Mouse (Mus musculus): ENCODE results near the gene Adipor2. TPM values are rescaled to one million over a fixed set of nuclear protein-coding genes. Genes with fewer than 3 reads are reported as not detected.

Gene Adipor2
- polyA plus RNA-seq, 1 experiment from 2014 or later = 18.7 TPM

DNA sequence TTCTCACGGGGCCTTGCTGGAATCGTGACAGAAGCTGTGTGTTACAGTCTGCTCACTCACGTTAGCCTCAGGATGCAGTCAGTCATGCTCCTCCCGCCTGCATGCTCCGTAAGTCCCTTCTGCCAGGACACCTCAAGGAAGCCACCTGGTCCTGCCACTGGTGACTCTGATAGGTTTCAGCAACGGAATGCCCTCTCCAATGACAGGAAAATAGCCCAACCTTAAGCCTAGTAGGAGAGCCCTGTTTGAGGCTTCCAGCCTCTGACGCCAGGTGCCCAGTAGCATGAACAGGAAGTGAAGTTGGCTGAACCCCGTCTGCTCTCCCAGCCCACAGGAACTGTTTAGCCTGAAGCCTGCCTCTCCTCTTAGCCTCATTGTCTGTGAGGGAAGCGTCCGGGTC, 71.2 kb downstream of the Adipor2 start:
- 69% methylated on average over 10 of the region's 10 CpGs for WGBS

DNA sequence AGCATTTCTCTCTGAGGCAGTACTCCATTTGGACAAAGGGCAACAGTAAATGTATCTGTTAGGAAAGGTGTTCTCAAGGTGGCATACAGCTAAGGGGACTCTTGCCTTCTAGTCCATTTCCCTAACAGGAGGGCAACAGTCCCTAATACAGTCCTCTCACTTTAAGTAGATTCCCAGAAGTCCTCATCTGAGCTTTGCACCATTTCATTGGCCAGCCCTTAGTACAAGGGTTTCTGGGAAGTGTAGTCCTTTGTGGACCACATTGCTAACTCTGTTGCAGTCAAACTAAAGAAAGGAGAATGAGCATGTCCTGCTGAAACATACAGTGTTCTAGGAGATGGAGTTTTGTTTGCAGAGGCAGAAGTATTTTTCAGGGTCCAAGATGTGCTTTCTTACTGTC, 76.1 kb downstream of the Adipor2 start:
- H3K4me3 ChIP-seq (ENCODE audit: low read depth, low read length) = no peak overlapping the region
- no peaks in the 10 kb centered on the region for H3K4me1 ChIP-seq (ENCODE audit: control insufficient read depth, insufficient read depth, low read length)
- H3K9me3 ChIP-seq (ENCODE audit: control insufficient read depth, low read length) = no peaks in the 10 kb centered on the region
- H3K27me3 ChIP-seq (ENCODE audit: control insufficient read depth, insufficient read depth, low read length) = no peaks in the 10 kb centered on the region
- no peak overlapping the region for H3K9ac ChIP-seq (ENCODE audit: low read length)
- ATAC-seq (ENCODE audit: insufficient number of reproducible peaks, low FRiP score, low TSS enrichment, low read depth) = no peak
- H3K27ac ChIP-seq (replicated peaks; ENCODE audit: low read depth, low read length) = no peak overlapping the region
- DNase-seq (ENCODE audit: low spot score) = no peak
- H3K4me2 ChIP-seq (ENCODE audit: low read depth, severe bottlenecking) = no peak overlapping the region
- H3K36me3 ChIP-seq (ENCODE audit: control insufficient read depth, insufficient read depth, low read length) = no peaks in the 10 kb centered on the region

More for the DNA sequence above, 71.2 kb downstream of the Adipor2 start:
- H3K4me1 ChIP-seq (ENCODE audit: control insufficient read depth, insufficient read depth, low read length) = no peaks in the 10 kb centered on the region
- no peak overlapping the region for H3K4me3 ChIP-seq (ENCODE audit: low read depth, low read length)
- H3K9ac ChIP-seq (ENCODE audit: low read length) = peak overlapping the region; percentile 7; the same call in 1 of the 2 replicates
- no peaks in the 10 kb centered on the region for H3K9me3 ChIP-seq (ENCODE audit: control insufficient read depth, low read length)
- no peak overlapping the region for H3K4me2 ChIP-seq (ENCODE audit: low read depth, severe bottlenecking)
- H3K36me3 ChIP-seq (ENCODE audit: control insufficient read depth, insufficient read depth, low read length) = no peaks in the 10 kb centered on the region
- no peak for DNase-seq (ENCODE audit: low spot score)
- H3K27me3 ChIP-seq (ENCODE audit: control insufficient read depth, insufficient read depth, low read length) = no peaks in the 10 kb centered on the region
- ATAC-seq (ENCODE audit: insufficient number of reproducible peaks, low FRiP score, low TSS enrichment, low read depth) = no peak
- no peak overlapping the region for H3K27ac ChIP-seq (replicated peaks; ENCODE audit: low read depth, low read length)

DNA sequence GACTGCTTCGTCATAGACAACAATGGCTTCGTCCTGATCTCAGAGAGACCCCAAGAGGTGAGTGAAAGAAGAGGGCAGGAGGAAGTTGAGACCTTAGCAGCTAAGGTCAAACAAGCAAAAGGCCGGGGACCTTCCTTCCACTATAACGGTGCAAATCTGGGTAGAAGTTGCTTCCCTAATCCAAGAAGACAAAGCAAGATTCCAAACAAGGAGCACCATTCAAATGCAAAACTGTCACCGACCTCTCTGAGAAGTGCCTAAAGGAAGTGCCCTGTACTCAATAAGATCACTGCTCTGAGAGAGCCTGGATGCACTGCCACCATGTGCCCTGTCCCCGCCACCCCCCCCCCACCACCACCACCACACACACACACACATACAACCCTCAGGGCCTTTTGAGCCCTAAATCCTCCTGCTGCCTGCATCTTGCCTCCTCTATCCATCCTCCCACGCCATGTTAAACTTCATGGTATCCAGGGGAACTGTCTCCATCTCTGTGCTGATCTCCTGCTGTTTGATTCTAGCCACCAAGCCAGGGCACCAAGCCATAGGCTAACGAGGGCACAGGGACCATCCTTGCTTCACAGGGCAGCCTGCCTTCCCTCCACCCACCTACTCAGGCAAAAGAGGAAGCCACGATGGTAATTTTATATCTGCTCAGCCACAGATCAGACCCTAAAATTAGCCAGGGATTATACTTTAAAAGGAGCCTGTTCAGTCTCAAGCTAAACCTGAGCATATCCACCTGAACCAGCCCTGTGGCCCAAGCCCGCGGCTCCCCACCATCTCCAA, 79.2 kb downstream of the Adipor2 start:
- Histone ChIP-seq H3K27me3 (ENCODE audit: control insufficient read depth, insufficient read depth, low read length) (no peaks in the 10 kb centered on the region), H3K9ac (ENCODE audit: low read length) (no peak overlapping the region), H3K4me1 (ENCODE audit: control insufficient read depth, insufficient read depth, low read length) (no peaks in the 10 kb centered on the region), H3K27ac (replicated peaks; ENCODE audit: low read depth, low read length) (no peak overlapping the region), H3K9me3 (ENCODE audit: control insufficient read depth, low read length) (no peaks in the 10 kb centered on the region), H3K36me3 (ENCODE audit: control insufficient read depth, insufficient read depth, low read length) (no peaks in the 10 kb centered on the region), H3K4me2 (ENCODE audit: low read depth, severe bottlenecking) (no peak overlapping the region), H3K4me3 (ENCODE audit: low read depth, low read length) (no peak overlapping the region)
- DNase-seq (ENCODE audit: low spot score) (no peak), ATAC-seq (ENCODE audit: insufficient number of reproducible peaks, low FRiP score, low TSS enrichment, low read depth) (no peak)
- WGBS = 44% methylated on average over 11 of the region's 11 CpGs

DNA sequence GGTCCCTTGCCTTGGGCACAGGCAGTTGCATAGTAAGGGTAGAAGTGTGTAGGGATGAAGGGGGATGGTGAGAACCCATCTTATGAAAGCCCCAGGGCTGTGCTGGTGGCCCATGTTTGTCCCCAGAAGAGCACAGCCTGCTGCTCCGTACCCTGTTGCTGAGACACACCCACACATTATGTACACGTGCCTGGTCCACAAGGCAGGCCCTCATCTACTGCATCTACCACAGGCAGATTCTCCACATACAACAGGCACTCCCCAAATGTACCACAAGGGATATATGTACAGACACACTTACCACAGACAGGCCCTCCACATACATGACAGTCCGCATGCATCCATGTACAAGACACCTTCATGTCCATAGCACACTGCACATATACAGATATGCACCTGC, 80.2 kb downstream of the Adipor2 start:
- Histone ChIP-seq H3K9me3 (ENCODE audit: control insufficient read depth, low read length) (no peaks in the 10 kb centered on the region), H3K27ac (replicated peaks; ENCODE audit: low read depth, low read length) (no peak overlapping the region), H3K4me2 (ENCODE audit: low read depth, severe bottlenecking) (no peak overlapping the region), H3K36me3 (ENCODE audit: control insufficient read depth, insufficient read depth, low read length) (no peaks in the 10 kb centered on the region), H3K9ac (ENCODE audit: low read length) (no peak overlapping the region), H3K4me3 (ENCODE audit: low read depth, low read length) (no peak overlapping the region), H3K4me1 (ENCODE audit: control insufficient read depth, insufficient read depth, low read length) (no peaks in the 10 kb centered on the region), H3K27me3 (ENCODE audit: control insufficient read depth, insufficient read depth, low read length) (no peaks in the 10 kb centered on the region)
- 73% methylated on average over 3 of the region's 3 CpGs for WGBS
- no peak for ATAC-seq (ENCODE audit: insufficient number of reproducible peaks, low FRiP score, low TSS enrichment, low read depth)
- DNase-seq (ENCODE audit: low spot score) = no peak

GRCm38 (mm10) chr6:119336124-119336523, 81.4 kb downstream of the Adipor2 start:
- 84% methylated on average over 7 of the region's 7 CpGs for WGBS

DNA sequence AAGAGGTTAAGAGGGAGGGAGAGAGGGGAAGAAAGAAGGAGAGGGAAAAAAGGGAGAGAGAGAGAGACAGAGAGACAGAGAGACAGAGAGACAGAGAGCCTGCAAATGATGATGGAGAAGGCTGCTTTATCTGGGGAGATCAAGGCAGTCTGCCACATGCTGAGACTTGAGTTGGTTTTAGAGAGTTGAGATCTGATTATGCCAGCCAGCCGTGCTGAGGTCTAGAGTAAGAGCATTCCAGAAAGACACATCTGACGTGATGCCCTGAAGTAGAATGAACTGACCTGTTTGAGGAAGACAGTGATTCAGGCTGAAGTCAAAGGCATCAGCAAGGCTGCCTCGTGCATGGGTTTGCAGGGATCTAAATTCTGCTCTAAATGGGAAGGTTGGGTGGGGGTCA, 83.7 kb downstream of the Adipor2 start:
- Histone ChIP-seq H3K9me3 (ENCODE audit: control insufficient read depth, low read length) (no peaks in the 10 kb centered on the region), H3K4me2 (ENCODE audit: low read depth, severe bottlenecking) (no peak overlapping the region), H3K27me3 (ENCODE audit: control insufficient read depth, insufficient read depth, low read length) (peaks cover 31% of the 10 kb centered on the region), H3K4me1 (ENCODE audit: control insufficient read depth, insufficient read depth, low read length) (peaks cover 8% of the 10 kb centered on the region; the same call in 1 of the 2 replicates), H3K36me3 (ENCODE audit: control insufficient read depth, insufficient read depth, low read length) (no peaks in the 10 kb centered on the region), H3K4me3 (ENCODE audit: low read depth, low read length) (no peak overlapping the region), H3K27ac (replicated peaks; ENCODE audit: low read depth, low read length) (no peak overlapping the region), H3K9ac (ENCODE audit: low read length) (no peak overlapping the region)
- DNase-seq (ENCODE audit: low spot score) (no peak), ATAC-seq (ENCODE audit: insufficient number of reproducible peaks, low FRiP score, low TSS enrichment, low read depth) (no peak)
- 36% methylated on average over 3 of the region's 3 CpGs for WGBS

More at GRCm38 (mm10) chr6:119336124-119336523, 81.4 kb downstream of the Adipor2 start:
- H3K27me3 ChIP-seq (ENCODE audit: control insufficient read depth, insufficient read depth, low read length) = peaks cover 9% of the 10 kb centered on the region
- H3K27ac ChIP-seq (replicated peaks; ENCODE audit: low read depth, low read length) = no peak overlapping the region
- no peak overlapping the region for H3K4me2 ChIP-seq (ENCODE audit: low read depth, severe bottlenecking)
- no peak overlapping the region for H3K9ac ChIP-seq (ENCODE audit: low read length)
- H3K9me3 ChIP-seq (ENCODE audit: control insufficient read depth, low read length) = no peaks in the 10 kb centered on the region
- ATAC-seq (ENCODE audit: insufficient number of reproducible peaks, low FRiP score, low TSS enrichment, low read depth) (no peak), DNase-seq (ENCODE audit: low spot score) (no peak)
- no peak overlapping the region for H3K4me3 ChIP-seq (ENCODE audit: low read depth, low read length)
- no peaks in the 10 kb centered on the region for H3K36me3 ChIP-seq (ENCODE audit: control insufficient read depth, insufficient read depth, low read length)
- H3K4me1 ChIP-seq (ENCODE audit: control insufficient read depth, insufficient read depth, low read length) = no peaks in the 10 kb centered on the region

DNA sequence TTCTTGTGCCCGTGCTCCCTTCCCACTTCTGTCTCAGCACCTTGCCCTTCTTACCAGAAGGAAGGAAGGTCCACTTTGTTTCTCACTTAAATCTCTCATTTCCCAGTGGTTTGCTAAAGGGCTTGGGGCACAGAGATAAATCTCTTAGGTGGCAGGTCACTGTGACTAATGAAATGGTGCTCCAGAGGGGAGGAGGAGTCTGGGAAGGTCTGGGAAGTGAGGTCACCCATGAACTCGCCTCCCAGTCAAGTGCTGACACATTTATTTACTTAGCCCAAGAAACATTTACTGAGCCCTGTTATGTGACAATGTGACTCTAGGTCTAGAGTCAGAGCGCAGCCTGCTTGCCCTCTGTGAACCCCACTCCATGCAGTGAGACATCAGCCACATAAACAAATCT, 84.3 kb downstream of the Adipor2 start:
- Histone ChIP-seq H3K27me3 (ENCODE audit: control insufficient read depth, insufficient read depth, low read length) (peaks cover 32% of the 10 kb centered on the region), H3K4me3 (ENCODE audit: low read depth, low read length) (no peak overlapping the region), H3K27ac (replicated peaks; ENCODE audit: low read depth, low read length) (no peak overlapping the region), H3K4me1 (ENCODE audit: control insufficient read depth, insufficient read depth, low read length) (peaks cover 8% of the 10 kb centered on the region; the same call in 1 of the 2 replicates), H3K9me3 (ENCODE audit: control insufficient read depth, low read length) (no peaks in the 10 kb centered on the region), H3K9ac (ENCODE audit: low read length) (no peak overlapping the region), H3K4me2 (ENCODE audit: low read depth, severe bottlenecking) (no peak overlapping the region), H3K36me3 (ENCODE audit: control insufficient read depth, insufficient read depth, low read length) (no peaks in the 10 kb centered on the region)
- DNase-seq (ENCODE audit: low spot score) (peak; percentile 34), ATAC-seq (ENCODE audit: insufficient number of reproducible peaks, low FRiP score, low TSS enrichment, low read depth) (no peak)
- 4% methylated on average over 3 of the region's 3 CpGs for WGBS

- ATAC-seq (ENCODE audit: insufficient number of reproducible peaks, low FRiP score, low TSS enrichment, low read depth) (peak; percentile 27; the same call in 1 of the 2 replicates), DNase-seq (ENCODE audit: low spot score) (no peak)
- H3K4me3 ChIP-seq (ENCODE audit: low read depth, low read length) = no peak overlapping the region
- H3K9me3 ChIP-seq (ENCODE audit: control insufficient read depth, low read length) = no peaks in the 10 kb centered on the region
- no peak overlapping the region for H3K4me2 ChIP-seq (ENCODE audit: low read depth, severe bottlenecking)
- peaks cover 37% of the 10 kb centered on the region for H3K27me3 ChIP-seq (ENCODE audit: control insufficient read depth, insufficient read depth, low read length)
- peaks cover 8% of the 10 kb centered on the region; the same call in 1 of the 2 replicates for H3K4me1 ChIP-seq (ENCODE audit: control insufficient read depth, insufficient read depth, low read length)
- WGBS = 9% methylated on average over 1 of the region's 1 CpGs
- H3K36me3 ChIP-seq (ENCODE audit: control insufficient read depth, insufficient read depth, low read length) = no peaks in the 10 kb centered on the region
- H3K9ac ChIP-seq (ENCODE audit: low read length) = no peak overlapping the region
- no peak overlapping the region for H3K27ac ChIP-seq (replicated peaks; ENCODE audit: low read depth, low read length)
These were observed 85.4 kb downstream of the Adipor2 start for GRCm38 (mm10) chr6:119332111-119332510.
